21 mouse cellular contexts compared by ENCODE assay signal in the genomic region with DNA sequence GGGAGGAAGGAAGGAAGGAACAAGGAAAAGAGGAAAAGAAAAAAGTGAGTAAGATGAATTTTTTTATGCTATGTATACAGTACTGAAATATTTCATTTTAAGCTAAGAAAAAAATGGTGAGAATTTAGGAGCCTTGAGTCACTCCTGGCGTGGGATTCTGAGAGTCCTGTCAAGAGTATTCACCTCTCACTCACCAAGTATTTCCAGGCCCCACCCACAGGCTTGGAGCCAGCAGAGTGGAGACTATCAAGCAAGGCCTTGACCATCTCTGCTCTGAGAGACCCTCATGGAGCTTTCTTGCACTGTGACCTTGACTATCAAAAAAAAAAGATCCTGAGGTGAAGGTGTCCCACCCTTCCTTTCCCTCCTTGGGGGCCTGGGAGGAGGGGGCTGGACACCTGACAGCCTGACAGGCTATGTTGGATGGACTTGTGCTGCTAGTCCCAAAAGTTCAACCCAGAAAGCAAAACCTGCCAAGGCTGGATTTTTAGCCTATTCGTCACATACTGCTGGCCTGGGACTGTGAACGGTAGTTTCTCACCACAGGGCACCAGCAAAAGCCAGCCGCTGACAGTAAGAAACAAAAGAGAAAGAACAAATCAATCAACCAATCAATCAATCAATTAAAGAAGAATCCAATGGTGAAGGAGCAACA. TPM values are rescaled to one million over a fixed set of nuclear protein-coding genes. Genes with fewer than 3 reads are reported as not detected.
DNase-seq lines count a peak whose midpoint lies in the region; TF ChIP-seq lines count a peak whose summit lies in the region.
"Had no signal": no experiment of that assay in that cellular context is flagged by ENCODE, and none has a peak within 500 bp of the region (broad histone marks: within the 10 kb centered on the region; RNA-seq: fewer than 3 reads in every experiment).

No protein-coding gene starts in this region.

- no peak for TF ChIP-seq CTCF in liver, adult 2 months (IDR thresholded peaks at IDR 0.05; ENCODE audit: low read depth, low read length)
- TF ChIP-seq CTCF in kidney, adult 2 months (conservative IDR thresholded peaks at IDR 0.05; ENCODE audit: insufficient read depth, insufficient read length, low read depth, low read length) = no peak

- no peaks in the 10 kb centered on the region for H3K27me3 ChIP-seq in liver, adult 2 months (ENCODE audit: control insufficient read depth, insufficient read depth, low read length)
- no peaks in the 10 kb centered on the region for H3K27me3 ChIP-seq in kidney, adult 2 months (replicated peaks; ENCODE audit: control insufficient read depth, insufficient read depth, low read length)
- H3K27me3 ChIP-seq: embryonic facial prominence, embryonic 12.5 days; forebrain, embryonic 13.5 days; hindbrain, embryonic 12.5 days had no signal

- DNase-seq in liver, adult 2 months (ENCODE audit: extremely low read depth, low read depth, low spot score) = peak; percentile 50
- DNase-seq in liver (no peak), 3T3-L1 (ENCODE audit: low read depth, low spot score) (peak; percentile 98), adipocyte (ENCODE audit: low spot score) (peak; percentile 82)
- no peak for DNase-seq in cerebellum, adult 18-20 months
- no peak for DNase-seq in right cerebral cortex, postnatal 4 days
- DNase-seq in kidney, adult 2 months = no peak
- DNase-seq: adrenal gland, adult 2 months; adrenal gland, postnatal 25 days; cerebellum, adult 9-10 months; cerebellum, postnatal 25 days; forebrain, postnatal 0 days; gastrocnemius, postnatal 36 days; heart, postnatal 10 days; heart, postnatal 4 days had no signal

- no peak overlapping the region for H3K27ac ChIP-seq in liver, adult 2 months (replicated peaks; ENCODE audit: insufficient read depth, low read depth, low read length)
- H3K27ac ChIP-seq in kidney, adult 2 months (ENCODE audit: insufficient read depth, low read depth, low read length) = no peak overlapping the region
- H3K27ac ChIP-seq: embryonic facial prominence, embryonic 12.5 days; forebrain, embryonic 13.5 days; heart, embryonic 10.5 days; hindbrain, embryonic 12.5 days had no signal

- WGBS in liver, adult 2 months = 52% methylated on average over 4 of the region's 4 CpGs
- WGBS in kidney, adult 2 months = 76% methylated on average over 4 of the region's 4 CpGs

- H3K79me2 ChIP-seq in liver, adult 2 months (ENCODE audit: control insufficient read depth, insufficient read depth, low read length) = no peaks in the 10 kb centered on the region

- no peak overlapping the region for H3K4me3 ChIP-seq in liver, adult 2 months (ENCODE audit: insufficient read depth, low read depth, low read length)
- H3K4me3 ChIP-seq in kidney, adult 2 months (ENCODE audit: insufficient read depth, low read depth, low read length) = no peak overlapping the region
- H3K4me3 ChIP-seq: embryonic facial prominence, embryonic 12.5 days; forebrain, embryonic 13.5 days; heart, embryonic 10.5 days; hindbrain, embryonic 12.5 days had no signal

- TF ChIP-seq POLR2A in liver, adult 2 months (IDR thresholded peaks at IDR 0.05; ENCODE audit: extremely low read depth, insufficient read depth, low read length) = no peak
- TF ChIP-seq POLR2A in kidney, adult 2 months (IDR thresholded peaks at IDR 0.05; ENCODE audit: low read depth, low read length) = no peak

- no peaks in the 10 kb centered on the region for H3K36me3 ChIP-seq in liver, adult 2 months (ENCODE audit: control insufficient read depth, insufficient read depth, low read length)
- H3K36me3 ChIP-seq in kidney, adult 2 months (ENCODE audit: control insufficient read depth, insufficient read depth, low read length) = no peaks in the 10 kb centered on the region
- H3K36me3 ChIP-seq: embryonic facial prominence, embryonic 12.5 days; heart, embryonic 10.5 days; hindbrain, embryonic 12.5 days had no signal

- peaks cover 4% of the 10 kb centered on the region for H3K4me1 ChIP-seq in liver, adult 2 months (ENCODE audit: control insufficient read depth, insufficient read depth, low read length)
- H3K4me1 ChIP-seq in kidney, adult 2 months (ENCODE audit: control insufficient read depth, insufficient read depth, low read length) = no peaks in the 10 kb centered on the region
- H3K4me1 ChIP-seq: embryonic facial prominence, embryonic 12.5 days; forebrain, embryonic 13.5 days; heart, embryonic 10.5 days; hindbrain, embryonic 12.5 days had no signal

- H3K9ac ChIP-seq in liver, adult 2 months (ENCODE audit: low read depth, low read length) = no peak overlapping the region
- H3K9ac ChIP-seq: embryonic facial prominence, embryonic 12.5 days; forebrain, embryonic 13.5 days; forebrain, postnatal 0 days; hindbrain, embryonic 12.5 days had no signal

RNA-seq across cellular contexts. Expression of a gene that starts 10.6 kb away (rescaled TPM):
- total RNA-seq in liver, adult 2 months (2014; rRNA removed) = 38.1 and 41.7 TPM in 2 replicates
- polyA plus RNA-seq in liver, adult 2 months (2012; rRNA removed) = 24.2 and 32.2 TPM in 2 replicates
- polyA plus RNA-seq in kidney, adult 2 months (2012; rRNA removed) = 15.4 and 15.6 TPM in 2 replicates
- polyA plus RNA-seq: activated CD4-positive, CD25-positive, alpha-beta regulatory T cell, adult 4 months had no signal

RNA-seq across cellular contexts. Expression of a gene that starts 39.7 kb away (rescaled TPM):
- 0.07 and 0.37 TPM in 2 replicates for total RNA-seq in liver, adult 2 months (2014; rRNA removed)
- polyA plus RNA-seq in liver, adult 2 months (2012; rRNA removed) = 0.62 and 1.2 TPM in 2 replicates
- polyA plus RNA-seq in kidney, adult 2 months (2012; rRNA removed) = 1.4 and 1.9 TPM in 2 replicates
- polyA plus RNA-seq: activated CD4-positive, CD25-positive, alpha-beta regulatory T cell, adult 4 months; inflammation-experienced regulatory T-cells, adult 6 months had no signal

Comparison
In these comparisons a context has a peak if more than half of its experiments do, and no peak if none do; other contexts are left out.
1. DNase-seq: peak in liver, adult 2 months (single experiment), 3T3-L1 (single experiment) and adipocyte (single experiment); none in liver (single experiment), cerebellum, adult 18-20 months (0 of 2), right cerebral cortex, postnatal 4 days (single experiment) and kidney, adult 2 months (single experiment).